Mouse (Mus musculus) CH12.LX (cell line): ENCODE results near the gene Tex22. TPM values are rescaled to one million over a fixed set of nuclear protein-coding genes. Genes with fewer than 3 reads are reported as not detected.
A peak's percentile ranks its signal among the peaks of the same experiment; 100 is the strongest.

Experiments used
- DNase-seq: peaks from one replicate; pipeline ENCODE4 v3.0.0-alpha.2; 2013; ENCODE audit errors: extremely low read depth
- H3K27ac ChIP-seq: 2 replicates; pipeline ENCODE4 v1.5.1; 2012; ENCODE audit warnings: low read depth, mild to moderate bottlenecking, control low read depth, moderate library complexity; ENCODE audit not compliant: insufficient read depth
- H3K27me3 ChIP-seq: replicated peaks from 2 replicates; pipeline ENCODE3; 2012; ENCODE audit warnings: inconsistent platforms
- H3K36me3 ChIP-seq, 2 experiments: replicated peaks in 1 of 2; 2 replicates each; pipeline versions ENCODE3 to v1.6.1; 2012; ENCODE audit warnings: inconsistent platforms in 1 of 2, low read length in 1 of 2, mild to moderate bottlenecking in 1 of 2, mixed read lengths in 1 of 2, moderate library complexity in 1 of 2; ENCODE audit not compliant: control insufficient read depth in 1 of 2, insufficient read depth in 1 of 2
- H3K4me1 ChIP-seq, 2 experiments: 2 replicates each; pipeline ENCODE4 v1.6.1; 2012; ENCODE audit warnings: inconsistent platforms in 1 of 2, moderate library complexity in 1 of 2; ENCODE audit not compliant: insufficient read depth in 2 of 2, control insufficient read depth in 1 of 2
- H3K4me2 ChIP-seq: 2 replicates; pipeline ENCODE4 v1.6.1; 2012; ENCODE audit warnings: low read depth, mild to moderate bottlenecking, control low read depth; ENCODE audit not compliant: poor library complexity, insufficient read depth, severe bottlenecking
- H3K4me3 ChIP-seq, 3 experiments: fragments of 150-350 bp in 1 of 3; sonication (generic) in 1 of 3; replicated peaks in 1 of 3; 2 replicates each; pipeline versions ENCODE3 to v1.5.1; 2011 to 2012; ENCODE audit warnings: low read depth in 2 of 3, low read length in 2 of 3, mild to moderate bottlenecking in 2 of 3, moderate library complexity in 2 of 3, control low read depth in 1 of 3, improper control_type of control experiment in 1 of 3, inconsistent platforms in 1 of 3, mixed read lengths in 1 of 3; ENCODE audit not compliant: poor library complexity in 1 of 3
- H3K79me2 ChIP-seq: replicated peaks from 2 replicates; pipeline ENCODE4 v1.6.1; 2012; ENCODE audit warnings: mild to moderate bottlenecking, moderate library complexity; ENCODE audit not compliant: control insufficient read depth, poor library complexity, insufficient read depth, severe bottlenecking; ENCODE audit errors: extremely low read depth
- H3K9ac ChIP-seq: 2 replicates; pipeline ENCODE4 v1.6.1; 2012; ENCODE audit warnings: low read depth, mild to moderate bottlenecking, control low read depth, moderate library complexity; ENCODE audit not compliant: insufficient read depth
- H3K9me3 ChIP-seq: replicated peaks from 2 replicates; pipeline ENCODE3; 2012; ENCODE audit warnings: low read length, inconsistent platforms, mixed read lengths
- BHLHE40 ChIP-seq: IDR thresholded peaks from 2 replicates; pipeline ENCODE4 v1.6.1; 2011; ENCODE audit warnings: mild to moderate bottlenecking, low read depth, low read length, improper control_type of control experiment
- CHD2 ChIP-seq: IDR thresholded peaks from 2 replicates; pipeline ENCODE4 v1.6.1; 2011; ENCODE audit warnings: low read length, improper control_type of control experiment
- ELF1 ChIP-seq: IDR thresholded peaks from 2 replicates; pipeline ENCODE4 v1.6.1; 2014; ENCODE audit warnings: low read depth, mild to moderate bottlenecking, inconsistent platforms, low read length, improper control_type of control experiment
- EP300 ChIP-seq: IDR thresholded peaks from 2 replicates; pipeline ENCODE4 v1.6.1; 2011; ENCODE audit warnings: low read length, improper control_type of control experiment
- GABPA ChIP-seq: IDR thresholded peaks from 2 replicates; pipeline ENCODE4 v1.6.1; 2012; ENCODE audit warnings: low read depth, low read length, improper control_type of control experiment, inconsistent platforms; ENCODE audit not compliant: insufficient replicate concordance
- HCFC1 ChIP-seq: IDR thresholded peaks from 2 replicates; pipeline ENCODE4 v1.6.1; 2012; ENCODE audit warnings: low read depth, mild to moderate bottlenecking, inconsistent platforms, low read length, improper control_type of control experiment
- KAT2A ChIP-seq: IDR thresholded peaks from 2 replicates; pipeline ENCODE4 v1.6.1; 2012; ENCODE audit warnings: low read length, improper control_type of control experiment, inconsistent platforms; ENCODE audit not compliant: insufficient replicate concordance
- MAX ChIP-seq: IDR thresholded peaks from 2 replicates; pipeline ENCODE4 v1.6.1; 2011; ENCODE audit warnings: low read length, improper control_type of control experiment
- MAZ ChIP-seq: IDR thresholded peaks from 2 replicates; pipeline ENCODE4 v1.6.1; 2012; ENCODE audit warnings: low read depth, mild to moderate bottlenecking, inconsistent platforms, low read length, improper control_type of control experiment, moderate library complexity
- MEF2A ChIP-seq: IDR thresholded peaks from 2 replicates; pipeline ENCODE4 v1.6.1; 2014; ENCODE audit warnings: low read depth, mild to moderate bottlenecking, inconsistent platforms, low read length, improper control_type of control experiment, borderline replicate concordance
- MXI1 ChIP-seq: IDR thresholded peaks from 2 replicates; pipeline ENCODE4 v1.6.1; 2011; ENCODE audit warnings: mild to moderate bottlenecking, low read depth, low read length, improper control_type of control experiment
- NRF1 ChIP-seq: IDR thresholded peaks from 2 replicates; pipeline ENCODE4 v1.6.1; 2014; ENCODE audit warnings: low read depth, mild to moderate bottlenecking, inconsistent platforms, low read length, improper control_type of control experiment, moderate library complexity
- POLR2A ChIP-seq: IDR thresholded peaks from 2 replicates; pipeline ENCODE4 v1.6.1; 2011; ENCODE audit warnings: low read depth, mild to moderate bottlenecking, improper control_type of control experiment, low read length
- POLR2AphosphoS2 ChIP-seq: IDR thresholded peaks from 2 replicates; pipeline ENCODE4 v1.6.1; 2011; ENCODE audit warnings: low read depth, low read length, improper control_type of control experiment
- RAD21 ChIP-seq: IDR thresholded peaks from 2 replicates; pipeline ENCODE4 v1.6.1; 2011; ENCODE audit warnings: low read depth, mild to moderate bottlenecking, low read length, improper control_type of control experiment, moderate library complexity
- RCOR1 ChIP-seq: conservative IDR thresholded peaks from 2 replicates; pipeline ENCODE4 v1.6.1; 2012; ENCODE audit warnings: low read depth, mild to moderate bottlenecking, inconsistent platforms, low read length, improper control_type of control experiment
- SIN3A ChIP-seq: IDR thresholded peaks from 2 replicates; pipeline ENCODE4 v1.6.1; 2012; ENCODE audit warnings: low read length, improper control_type of control experiment, inconsistent platforms
- SMC3 ChIP-seq: IDR thresholded peaks from 2 replicates; pipeline ENCODE4 v1.6.1; 2011; ENCODE audit warnings: low read depth, low read length, improper control_type of control experiment
- TBP ChIP-seq: conservative IDR thresholded peaks from 2 replicates; pipeline ENCODE4 v1.6.1; 2011; ENCODE audit warnings: low read depth, low read length, improper control_type of control experiment
- TCF12 ChIP-seq: IDR thresholded peaks from 2 replicates; pipeline ENCODE4 v1.6.1; 2014; ENCODE audit warnings: low read depth, mild to moderate bottlenecking, inconsistent platforms, low read length, improper control_type of control experiment
- UBTF ChIP-seq: IDR thresholded peaks from 2 replicates; pipeline ENCODE4 v1.6.1; 2012; ENCODE audit warnings: low read depth, mild to moderate bottlenecking, inconsistent platforms, low read length, improper control_type of control experiment, moderate library complexity
- USF1 ChIP-seq: IDR thresholded peaks from 2 replicates; pipeline ENCODE4 v1.6.1; 2014; ENCODE audit warnings: low read depth, mild to moderate bottlenecking, inconsistent platforms, low read length, improper control_type of control experiment
- ZNF384 ChIP-seq: IDR thresholded peaks from 2 replicates; pipeline ENCODE4 v1.6.1; 2012; ENCODE audit warnings: low read depth, low read length, improper control_type of control experiment, inconsistent platforms
- dilution Hi-C: fragments of 300-500 bp; cut with MboI; formaldehyde crosslinking; loops from 2 replicates; pipeline ENCODE4 v1.14.3; 2020; ENCODE audit warnings: low sequenced_read_pairs; ENCODE audit not compliant: extremely low pct_unique_long_range_greater_than_20kb, extremely low pct_ligation_motif_present
- in situ Hi-C: fragments of 300-500 bp; cut with MboI; formaldehyde crosslinking; loops from 3 replicates; pipeline ENCODE4 v1.14.3; 2019; ENCODE audit warnings: low sequenced_read_pairs, low pct_ligation_motif_present, low pct_unique_long_range_greater_than_20kb, mixed read lengths
- polyA plus RNA-seq: library from polyadenylated mRNA; unstranded; fragments of >175 nt; gene quantifications from 2 replicates; pipeline ENCODE4 v1.2.1, GENCODE M21; 2012; ENCODE audit warnings: low read depth; ENCODE audit not compliant: insufficient read length
- total RNA-seq, 2 experiments: library from RNA; depleted of rRNA; stranded (reverse); fragments of 300-350 nt in 1 of 2; fragments of >200 nt in 1 of 2; gene quantifications; 2 replicates each; pipeline ENCODE4 v1.2.3; 2012 to 2014

Gene Tex22
- total and polyA plus RNA-seq, 3 experiments = 0.21 TPM; not detected in 2

DNA sequence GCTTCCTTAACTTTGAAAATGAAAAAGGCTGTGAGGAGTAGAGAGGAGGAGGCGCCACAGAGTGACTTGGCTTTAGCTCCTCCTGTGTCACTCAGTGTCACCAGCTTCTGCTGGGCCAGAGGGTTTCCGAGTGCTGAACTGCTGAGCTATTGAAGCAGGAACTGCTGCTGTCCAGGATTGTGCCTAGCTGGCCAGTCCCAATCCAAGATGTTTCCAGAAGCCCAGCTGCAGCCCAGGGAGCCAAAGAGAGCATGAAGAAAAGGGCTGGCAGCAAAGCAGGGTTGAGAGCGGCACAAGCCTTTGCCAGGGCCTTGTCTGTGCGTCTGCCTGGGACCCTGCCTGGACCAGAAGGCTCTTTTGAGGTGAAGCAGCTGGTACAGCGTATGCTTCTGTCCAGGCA lies 26.2 kb upstream of the Tex22 start:
- Histone ChIP-seq H3K4me2 (no peak overlapping the region), H3K79me2 (no peaks in the 10 kb centered on the region)
- TF ChIP-seq NRF1 (no peak), RCOR1 (no peak), KAT2A (no peak), ZNF384 (no peak), CHD2 (no peak), RAD21 (no peak), BHLHE40 (no peak), UBTF (no peak), MXI1 (no peak), SMC3 (no peak), SIN3A (no peak), MEF2A (no peak), TCF12 (no peak), POLR2A (no peak), MAZ (no peak), HCFC1 (no peak), TBP (no peak), EP300 (no peak), POLR2AphosphoS2 (no peak), USF1 (no peak)
- TF ChIP-seq, all 38 proteins: peak for 0
- H3K27me3 ChIP-seq = no peaks in the 10 kb centered on the region
- H3K9ac ChIP-seq = no peak overlapping the region
- H3K27ac ChIP-seq = no peak overlapping the region
- no peak overlapping the region for H3K4me3 ChIP-seq
- no peaks in the 10 kb centered on the region for H3K9me3 ChIP-seq
- H3K36me3 ChIP-seq = peaks cover 10 to 64% of the 10 kb centered on the region in 2 experiments
- in situ Hi-C loops (no loop called here), dilution Hi-C loops (no loop called here)
- no peak for DNase-seq
- H3K4me1 ChIP-seq = peaks cover 4 to 14% of the 10 kb centered on the region in 2 experiments; a peak in 3 of 4 replicates

DNA sequence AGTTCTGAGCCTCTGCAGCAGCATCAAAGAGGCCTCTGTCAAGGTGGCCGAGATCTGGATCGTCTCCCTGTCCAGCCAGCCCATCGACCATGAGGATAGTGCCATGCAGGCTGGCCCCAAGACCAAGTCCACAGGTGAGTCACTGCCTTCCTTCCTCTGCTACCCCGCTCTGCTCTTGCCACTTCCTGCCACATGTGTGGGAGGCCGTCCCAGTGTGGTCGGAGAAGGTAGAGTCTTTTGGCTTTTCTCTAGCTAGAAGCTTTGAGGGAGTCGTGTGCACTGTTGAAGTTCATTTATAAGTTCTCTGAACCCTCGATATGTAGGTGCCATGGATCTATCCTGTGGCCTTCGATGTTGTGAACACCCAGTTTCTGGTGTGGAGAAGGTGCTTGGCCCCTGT lies 24.5 kb upstream of the Tex22 start:
- H3K4me2 ChIP-seq = no peak overlapping the region
- DNase-seq = peak; percentile 11
- H3K4me1 ChIP-seq = peaks cover 4 to 14% of the 10 kb centered on the region in 2 experiments; a peak in 3 of 4 replicates
- H3K4me3 ChIP-seq = no peak overlapping the region
- H3K9ac ChIP-seq = no peak overlapping the region
- peaks cover 10 to 67% of the 10 kb centered on the region in 2 experiments for H3K36me3 ChIP-seq
- no peaks in the 10 kb centered on the region for H3K9me3 ChIP-seq
- H3K27ac ChIP-seq = no peak overlapping the region
- TF ChIP-seq HCFC1 (no peak), GABPA (no peak), MAX (no peak), ELF1 (no peak)
- TF ChIP-seq, all 38 proteins: peak for 0
- Histone ChIP-seq H3K27me3 (no peaks in the 10 kb centered on the region), H3K79me2 (no peaks in the 10 kb centered on the region)
- in situ Hi-C loops = loop anchor here (10.0 kb wide), 1 partner anchor 45 kb away; the partner anchor contains the start of gene Brf1
- dilution Hi-C loops = no loop called here
